Mouse (Mus musculus): ENCODE measurements around the gene Gm14408. TPM values are rescaled to one million over a fixed set of nuclear protein-coding genes. Genes with fewer than 3 reads are reported as not detected.
"Not testable (repeated sequence)": the region's sequence is repeated elsewhere in the genome, so short reads cannot be mapped to it uniquely, and the experiment has no call there.

Gene Gm14408
- not detected in 2 replicates for polyA plus RNA-seq (2012)

GRCm38 (mm10) chr2:176830840-176831239 is at the start of gene Gm14408:
Gene Gm14408 (plus strand): TSS chr2:176831140.
- not testable (repeated sequence) for TF ChIP-seq GATA1 (IDR thresholded peaks at IDR 0.05; ENCODE audit: low read length)

DNA sequence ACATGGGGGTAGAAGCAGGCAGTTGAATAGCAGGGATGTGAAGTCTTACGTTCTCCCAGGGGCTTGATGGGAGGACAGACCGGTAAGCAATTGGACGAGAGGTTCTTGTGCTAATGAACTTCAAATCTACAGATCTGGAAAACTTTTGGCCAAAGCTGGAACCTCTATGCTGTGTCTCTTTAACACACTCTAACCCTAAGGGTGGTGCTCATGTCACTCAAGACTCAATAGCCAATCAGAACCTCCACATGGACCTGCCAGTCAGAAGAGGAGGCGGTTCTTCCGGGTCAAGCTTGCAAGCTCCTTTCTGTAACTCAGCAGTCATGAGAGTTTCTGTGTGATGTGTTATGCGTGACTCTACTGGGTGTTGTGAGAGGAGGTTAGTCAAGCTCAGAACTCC is 32.6 kb upstream of the Gm14408 start, which contains the start of gene Gm14295:
TSS of gene Gm14295 (plus strand) at position 301 of the 400 bp plus-strand sequence.
- not testable (repeated sequence) for TF ChIP-seq GATA1 (IDR thresholded peaks at IDR 0.05; ENCODE audit: low read length)

Other genes starting within 250 kb of the Gm14408 start
- 1.3 and 1.4 TPM in 2 replicates for gene Gm14308, start 194.8 kb upstream of the Gm14408 start, polyA plus RNA-seq (2012)
- gene Zfp973, start 160.6 kb upstream of the Gm14408 start, polyA plus RNA-seq (2012): 1.0 and 1.1 TPM in 2 replicates
- 1.1 and 1.2 TPM in 2 replicates for gene Gm14305, start 122.8 kb upstream of the Gm14408 start, polyA plus RNA-seq (2012)
- gene Gm14295, start 32.5 kb upstream of the Gm14408 start, polyA plus RNA-seq (2012): 0.13 and 0.65 TPM in 2 replicates
- 0.44 and 0.70 TPM in 2 replicates for gene Gm14296, start 96.7 kb downstream of the Gm14408 start, polyA plus RNA-seq (2012)
- gene Gm14419, start 169.8 kb downstream of the Gm14408 start, polyA plus RNA-seq (2012): 0.43 and 0.64 TPM in 2 replicates
- gene Gm14401, start 243.2 kb downstream of the Gm14408 start, polyA plus RNA-seq (2012): 0.04 TPM in 1 of 2 replicates, not detected in the other